Mouse (Mus musculus): ENCODE data around the gene Lmtk2. TPM values are rescaled to one million over a fixed set of nuclear protein-coding genes. Genes with fewer than 3 reads are reported as not detected.

Lmtk2 gene
- polyA plus RNA-seq (2017; shearing (Covaris generic)), result 4.0 TPM

GRCm38 (mm10) chr5:144100149-144100935 lies at the start of gene Lmtk2:
TSS of gene Lmtk2 (plus strand) at chr5:144100436.

GRCm38 (mm10) chr5:144189950-144190583 lies 89.8 kb downstream of the Lmtk2 start, which contains the start of gene Bhlha15:
TSS of gene Bhlha15 (plus strand) at chr5:144190286.

GRCm38 (mm10) chr5:144223503-144223862 lies 123.2 kb downstream of the Lmtk2 start, which contains the start of gene Tecpr1:
TSS of gene Tecpr1 (minus strand) at chr5:144223615.

Other genes starting within 250 kb of the Lmtk2 start
- gene Ankrd61, start 202.8 kb upstream of the Lmtk2 start, polyA plus RNA-seq (2017; shearing (Covaris generic)), result 0.52 TPM
- gene Aimp2, start 190.6 kb upstream of the Lmtk2 start, polyA plus RNA-seq (2017; shearing (Covaris generic)), result 51.5 TPM
- 37.6 TPM for gene Pms2, start 190.5 kb upstream of the Lmtk2 start, polyA plus RNA-seq (2017; shearing (Covaris generic))
- 1.4 TPM for gene Gm42421, start 172.3 kb upstream of the Lmtk2 start, polyA plus RNA-seq (2017; shearing (Covaris generic))
- gene Rsph10b, start 167.4 kb upstream of the Lmtk2 start, polyA plus RNA-seq (2017; shearing (Covaris generic)), result 0.80 TPM
- 61.3 TPM for gene Ccz1, start 85.6 kb upstream of the Lmtk2 start, polyA plus RNA-seq (2017; shearing (Covaris generic))
- not detected for gene Ocm, start 73.8 kb upstream of the Lmtk2 start, polyA plus RNA-seq (2017; shearing (Covaris generic))
- gene Bhlha15, start 89.8 kb downstream of the Lmtk2 start, polyA plus RNA-seq (2017; shearing (Covaris generic)), result 0.13 TPM
- 235 TPM for gene Tecpr1, start 123.2 kb downstream of the Lmtk2 start, polyA plus RNA-seq (2017; shearing (Covaris generic))
- 2.4 TPM for gene Bri3, start 144.0 kb downstream of the Lmtk2 start, polyA plus RNA-seq (2017; shearing (Covaris generic))